Mouse (Mus musculus) E14TG2a.4 (cell line): Measurements from ENCODE around the gene Casq2.

Experiments used
- CTCF ChIP-seq: conservative IDR thresholded peaks from 2 replicates; pipeline ENCODE4 v1.5.1; 2014; ENCODE audit warnings: low read length
- POU5F1 ChIP-seq: IDR thresholded peaks from 2 replicates; pipeline ENCODE4 v1.6.1; 2014; ENCODE audit warnings: low read length, borderline replicate concordance

- TF ChIP-seq CTCF (no peak), POU5F1 (no peak)
Measured at GRCm38 (mm10) chr3:102187401-102187800, 101.2 kb downstream of the Casq2 start.
